18 mouse cellular contexts compared by ENCODE assay signal in the genomic region with DNA sequence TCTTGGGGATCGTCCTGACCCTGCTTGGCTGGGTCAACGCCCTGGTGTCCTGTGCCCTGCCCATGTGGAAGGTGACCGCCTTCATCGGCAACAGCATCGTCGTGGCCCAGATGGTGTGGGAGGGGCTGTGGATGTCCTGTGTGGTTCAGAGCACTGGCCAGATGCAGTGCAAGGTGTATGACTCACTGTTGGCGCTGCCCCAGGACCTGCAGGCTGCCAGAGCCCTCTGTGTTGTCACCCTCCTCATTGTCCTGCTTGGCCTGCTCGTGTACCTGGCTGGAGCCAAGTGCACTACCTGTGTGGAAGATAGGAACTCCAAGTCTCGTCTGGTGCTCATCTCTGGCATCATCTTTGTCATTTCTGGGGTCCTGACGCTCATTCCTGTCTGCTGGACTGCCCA. TPM values are rescaled to one million over a fixed set of nuclear protein-coding genes. Genes with fewer than 3 reads are reported as not detected.
DNase-seq lines count a peak whose midpoint lies in the region; ATAC-seq and TF ChIP-seq lines count a peak whose summit lies in the region.
"Had no signal": no experiment of that assay in that cellular context is flagged by ENCODE, and none has a peak within 500 bp of the region (broad histone marks: within the 10 kb centered on the region; RNA-seq: fewer than 3 reads in every experiment).

No protein-coding gene starts in this region.

- no peak overlapping the region for H3K4me3 ChIP-seq in intestine, embryonic 15.5 days (replicated peaks)
- H3K4me3 ChIP-seq in stomach, postnatal 0 days (ENCODE audit: low read depth, low read length), result no peak overlapping the region
- H3K4me3 ChIP-seq: heart, adult 2 months; liver, embryonic 15.5 days; midbrain, embryonic 12.5 days had no signal

- H3K9ac ChIP-seq in intestine, embryonic 15.5 days, result no peak overlapping the region
- H3K9ac ChIP-seq in stomach, postnatal 0 days (ENCODE audit: low read length), result no peak overlapping the region
- H3K9ac ChIP-seq: forebrain, postnatal 0 days; hindbrain, embryonic 14.5 days; liver, embryonic 15.5 days; midbrain, embryonic 12.5 days had no signal

- no peak for TF ChIP-seq CTCF in stomach, postnatal 0 days (IDR thresholded peaks at IDR 0.05; ENCODE audit: low read depth)

- H3K4me2 ChIP-seq in intestine, embryonic 15.5 days (replicated peaks), result peak overlapping the region; percentile 14
- H3K4me2 ChIP-seq in stomach, postnatal 0 days (replicated peaks; ENCODE audit: low read depth), result no peak overlapping the region
- H3K4me2 ChIP-seq: hindbrain, embryonic 14.5 days; liver, embryonic 15.5 days; midbrain, embryonic 12.5 days had no signal

- no peaks in the 10 kb centered on the region for H3K9me3 ChIP-seq in intestine, embryonic 15.5 days
- no peaks in the 10 kb centered on the region for H3K9me3 ChIP-seq in stomach, postnatal 0 days (ENCODE audit: control insufficient read depth, low read length)
- H3K9me3 ChIP-seq: liver, embryonic 15.5 days; midbrain, embryonic 12.5 days had no signal

- DNase-seq in cerebellum, adult 9-11 months, result peak; percentile 46
- DNase-seq in cerebellum, postnatal 14 days, result no peak
- peak; percentile 52 for DNase-seq in testis, postnatal 10 days (ENCODE audit: low spot score)
- DNase-seq in testis, postnatal 14 days (ENCODE audit: low spot score), result no peak
- DNase-seq in stomach, postnatal 0 days (ENCODE audit: low spot score), result peak; percentile 81
- DNase-seq in frontal cortex, postnatal 25 days (ENCODE audit: low spot score in 2 of 2), result no peak
- no peak for DNase-seq in layer of hippocampus, postnatal 14 days (ENCODE audit: low spot score in 2 of 2)
- DNase-seq: forebrain, postnatal 0 days; thymus, adult 18-20 months had no signal

- no peaks in the 10 kb centered on the region for H3K36me3 ChIP-seq in intestine, embryonic 15.5 days
- H3K36me3 ChIP-seq in stomach, postnatal 0 days (ENCODE audit: control insufficient read depth, insufficient read depth, low read length), result no peaks in the 10 kb centered on the region
- H3K36me3 ChIP-seq: liver, embryonic 15.5 days; midbrain, embryonic 12.5 days had no signal

- H3K27ac ChIP-seq in intestine, embryonic 15.5 days, result no peak overlapping the region
- H3K27ac ChIP-seq in stomach, postnatal 0 days (replicated peaks), result no peak overlapping the region
- H3K27ac ChIP-seq: heart, adult 2 months; hindbrain, embryonic 14.5 days; liver, embryonic 15.5 days; midbrain, embryonic 12.5 days had no signal

- H3K4me1 ChIP-seq in intestine, embryonic 15.5 days (replicated peaks), result peaks cover 35% of the 10 kb centered on the region
- peaks cover 5% of the 10 kb centered on the region; the same call in 1 of the 2 replicates for H3K4me1 ChIP-seq in stomach, postnatal 0 days (replicated peaks; ENCODE audit: control insufficient read depth, insufficient read depth)

- H3K27me3 ChIP-seq in intestine, embryonic 15.5 days (replicated peaks), result peaks cover 38% of the 10 kb centered on the region
- 0 out of 2 replicates have a peak, but pooled peaks cover 2% of the 10 kb centered on the region for H3K27me3 ChIP-seq in stomach, postnatal 0 days (ENCODE audit: control insufficient read depth, insufficient read depth, low read length)

- TF ChIP-seq EP300 in stomach, postnatal 0 days (optimal IDR thresholded peaks at IDR 0.05), result no peak

- 50% methylated on average over 10 of the region's 10 CpGs for WGBS in intestine, embryonic 15.5 days
- 48% methylated on average over 10 of the region's 10 CpGs for WGBS in stomach, postnatal 0 days

- ATAC-seq in intestine, embryonic 15.5 days, result no peak
- ATAC-seq in stomach, postnatal 0 days (ENCODE audit: low FRiP score, low TSS enrichment), result peak; percentile 75
- ATAC-seq: CD4-positive, CD25-positive, alpha-beta regulatory T cell, adult 4 months; forebrain, postnatal 0 days had no signal

RNA-seq across cellular contexts. Expression of a gene that starts 2.0 kb away (rescaled TPM):
- 42.8 and 46.2 TPM in 2 replicates for polyA plus RNA-seq in intestine, embryonic 15.5 days (2015; fragmentation: Nextera tagmentation; extraction: Ambion mirVana)
- polyA plus RNA-seq in stomach, postnatal 0 days (2015; fragmentation: Nextera tagmentation; extraction: Ambion mirVana), result 3.0 and 3.2 TPM in 2 replicates
- not detected for total RNA-seq in layer of hippocampus, postnatal 14 days (2021)
- total RNA-seq: heart, adult 2 months; layer of hippocampus, adult 8-10 months; left cerebral cortex, postnatal 36 days had no signal
- polyA plus RNA-seq: CD4-positive, CD25-positive, alpha-beta regulatory T cell, adult 4 months; heart, adult 2 months; neural tube, embryonic 14.5 days had no signal

RNA-seq across cellular contexts. Expression of a gene that starts 2.7 kb away (rescaled TPM):
- polyA plus RNA-seq in intestine, embryonic 15.5 days (2015; fragmentation: Nextera tagmentation; extraction: Ambion mirVana), result 1.3 and 2.0 TPM in 2 replicates
- 0.79 and 0.92 TPM in 2 replicates for polyA plus RNA-seq in stomach, postnatal 0 days (2015; fragmentation: Nextera tagmentation; extraction: Ambion mirVana)
- total RNA-seq in layer of hippocampus, postnatal 14 days (2021), result 1 to 10 TPM in 1 of 2 experiments, under 1 TPM in 1; 0.69 to 1.1 TPM
- total RNA-seq: forebrain, postnatal 0 days; heart, adult 2 months had no signal
- polyA plus RNA-seq: CD4-positive, CD25-positive, alpha-beta regulatory T cell, adult 4 months; heart, adult 2 months; liver, embryonic 15.5 days had no signal

RNA-seq across cellular contexts. Expression of a gene that starts 3.8 kb away (rescaled TPM):
- polyA plus RNA-seq in intestine, embryonic 15.5 days (2015; fragmentation: Nextera tagmentation; extraction: Ambion mirVana), result 24.2 and 24.8 TPM in 2 replicates
- 33.5 and 33.7 TPM in 2 replicates for polyA plus RNA-seq in stomach, postnatal 0 days (2015; fragmentation: Nextera tagmentation; extraction: Ambion mirVana)
- total RNA-seq in layer of hippocampus, postnatal 14 days (2021), result 10 to 100 TPM in 1 of 2 experiments, 1 to 10 TPM in 1; 9.5 to 10.1 TPM

RNA-seq across cellular contexts. Expression of a gene that starts 7.4 kb away (rescaled TPM):
- polyA plus RNA-seq in intestine, embryonic 15.5 days (2015; fragmentation: Nextera tagmentation; extraction: Ambion mirVana), result 43.0 and 43.2 TPM in 2 replicates
- 17.7 and 18.1 TPM in 2 replicates for polyA plus RNA-seq in stomach, postnatal 0 days (2015; fragmentation: Nextera tagmentation; extraction: Ambion mirVana)
- 10 to 100 TPM in 1 of 2 experiments, 1 to 10 TPM in 1; 9.5 to 12.2 TPM for total RNA-seq in layer of hippocampus, postnatal 14 days (2021)

RNA-seq across cellular contexts. Expression of a gene that starts 7.7 kb away (rescaled TPM):
- 68.9 and 69.9 TPM in 2 replicates for polyA plus RNA-seq in intestine, embryonic 15.5 days (2015; fragmentation: Nextera tagmentation; extraction: Ambion mirVana)
- 183 and 186 TPM in 2 replicates for polyA plus RNA-seq in stomach, postnatal 0 days (2015; fragmentation: Nextera tagmentation; extraction: Ambion mirVana)
- 100 to 1,000 TPM; 127 to 131 TPM for total RNA-seq in layer of hippocampus, postnatal 14 days (2021)

Comparison
In these comparisons a context has a peak if more than half of its experiments do, and no peak if none do; other contexts are left out.
1. DNase-seq: peak in cerebellum, adult 9-11 months (single experiment), testis, postnatal 10 days (single experiment) and stomach, postnatal 0 days (single experiment); none in cerebellum, postnatal 14 days (0 of 2), testis, postnatal 14 days (single experiment), frontal cortex, postnatal 25 days (0 of 2) and layer of hippocampus, postnatal 14 days (0 of 2).
2. RNA of a gene that starts 2.0 kb away (polyA plus RNA-seq): 42.8 to 46.2 TPM in intestine, embryonic 15.5 days; 3.0 to 3.2 TPM in stomach, postnatal 0 days; every median in the first group is over 10 times any median in the second.